Comparison of ENCODE assay signal across 10 mouse cellular contexts in genomic region chr3:65442269-65442668, GRCm38 (mm10). TPM values are rescaled to one million over a fixed set of nuclear protein-coding genes. Genes with fewer than 3 reads are reported as not detected.
DNase-seq lines count a peak whose midpoint lies in the region; ATAC-seq and TF ChIP-seq lines count a peak whose summit lies in the region.
"Had no signal": no experiment of that assay in that cellular context is flagged by ENCODE, and none has a peak within 500 bp of the region (broad histone marks: within the 10 kb centered on the region; RNA-seq: fewer than 3 reads in every experiment).

No protein-coding gene starts in this region.

- no peak overlapping the region for H3K9ac ChIP-seq in hindbrain, embryonic 12.5 days
- no peak overlapping the region for H3K9ac ChIP-seq in hindbrain, embryonic 13.5 days
- H3K9ac ChIP-seq in forebrain, postnatal 0 days = no peak overlapping the region
- no peak overlapping the region for H3K9ac ChIP-seq in midbrain, embryonic 13.5 days (replicated peaks)

- no peak overlapping the region for H3K4me2 ChIP-seq in hindbrain, embryonic 12.5 days (replicated peaks)
- H3K4me2 ChIP-seq in hindbrain, embryonic 13.5 days = no peak overlapping the region
- no peak overlapping the region for H3K4me2 ChIP-seq in forebrain, postnatal 0 days (ENCODE audit: low read depth)
- no peak overlapping the region for H3K4me2 ChIP-seq in midbrain, embryonic 13.5 days (replicated peaks)

- no peaks in the 10 kb centered on the region for H3K9me3 ChIP-seq in hindbrain, embryonic 12.5 days (replicated peaks)
- H3K9me3 ChIP-seq in hindbrain, embryonic 13.5 days = no peaks in the 10 kb centered on the region
- no peaks in the 10 kb centered on the region for H3K9me3 ChIP-seq in forebrain, postnatal 0 days (ENCODE audit: low read length)
- no peaks in the 10 kb centered on the region for H3K9me3 ChIP-seq in midbrain, embryonic 13.5 days
- H3K9me3 ChIP-seq: megakaryocyte, embryonic 14.5 days had no signal

- no peaks in the 10 kb centered on the region for H3K27me3 ChIP-seq in hindbrain, embryonic 12.5 days
- H3K27me3 ChIP-seq in hindbrain, embryonic 13.5 days = no peaks in the 10 kb centered on the region
- no peaks in the 10 kb centered on the region for H3K27me3 ChIP-seq in forebrain, postnatal 0 days (ENCODE audit: insufficient read depth, low read length)
- no peaks in the 10 kb centered on the region for H3K27me3 ChIP-seq in midbrain, embryonic 13.5 days
- no peaks in the 10 kb centered on the region for H3K27me3 ChIP-seq in thymus, adult 2 months (ENCODE audit: control insufficient read depth, insufficient read depth, low read length)
- H3K27me3 ChIP-seq: megakaryocyte, embryonic 14.5 days had no signal

- H3K4me1 ChIP-seq in hindbrain, embryonic 12.5 days = peaks cover 12% of the 10 kb centered on the region
- H3K4me1 ChIP-seq in hindbrain, embryonic 13.5 days (replicated peaks) = peaks cover 10% of the 10 kb centered on the region
- peaks cover 3% of the 10 kb centered on the region; the same call in 1 of the 2 replicates for H3K4me1 ChIP-seq in forebrain, postnatal 0 days (ENCODE audit: insufficient read depth)
- H3K4me1 ChIP-seq in midbrain, embryonic 13.5 days (replicated peaks) = peaks cover 14% of the 10 kb centered on the region
- peaks cover 3% of the 10 kb centered on the region; the same call in 1 of the 2 replicates for H3K4me1 ChIP-seq in thymus, adult 2 months (replicated peaks; ENCODE audit: control insufficient read depth, insufficient read depth, low read length)

- H3K27ac ChIP-seq in hindbrain, embryonic 12.5 days = 0 out of 2 replicates have a peak overlapping the region, but pooled peaks have one; percentile 52
- no peak overlapping the region for H3K27ac ChIP-seq in hindbrain, embryonic 13.5 days
- peak overlapping the region; percentile 64 for H3K27ac ChIP-seq in forebrain, postnatal 0 days (ENCODE audit: low read depth, low read length)
- peak overlapping the region; percentile 65; the same call in 1 of the 2 replicates for H3K27ac ChIP-seq in midbrain, embryonic 13.5 days
- no peak overlapping the region for H3K27ac ChIP-seq in thymus, adult 2 months (ENCODE audit: control insufficient read depth, insufficient read depth, low read length)

- TF ChIP-seq CTCF in forebrain, postnatal 0 days (IDR thresholded peaks at IDR 0.05; ENCODE audit: low read depth) = no peak
- TF ChIP-seq CTCF in thymus, adult 2 months (IDR thresholded peaks at IDR 0.05; ENCODE audit: borderline replicate concordance, control insufficient read depth, extremely low read depth, insufficient read depth, low read length, poor library complexity) = no peak

- no peak for TF ChIP-seq POLR2A in thymus, adult 2 months (IDR thresholded peaks at IDR 0.05; ENCODE audit: control insufficient read depth, extremely low read depth, insufficient read depth, low read length, poor library complexity)

- H3K4me3 ChIP-seq in hindbrain, embryonic 12.5 days = no peak overlapping the region
- no peak overlapping the region for H3K4me3 ChIP-seq in hindbrain, embryonic 13.5 days
- H3K4me3 ChIP-seq in forebrain, postnatal 0 days (ENCODE audit: low read depth, low read length) = no peak overlapping the region
- H3K4me3 ChIP-seq in midbrain, embryonic 13.5 days (replicated peaks) = no peak overlapping the region
- no peak overlapping the region for H3K4me3 ChIP-seq in thymus, adult 2 months (ENCODE audit: control insufficient read depth, insufficient read depth, low read length)
- H3K4me3 ChIP-seq: erythroblast, embryonic 14.5 days had no signal

- no peaks in the 10 kb centered on the region for H3K36me3 ChIP-seq in hindbrain, embryonic 12.5 days
- H3K36me3 ChIP-seq in hindbrain, embryonic 13.5 days = no peaks in the 10 kb centered on the region
- H3K36me3 ChIP-seq in forebrain, postnatal 0 days (ENCODE audit: insufficient read depth) = no peaks in the 10 kb centered on the region
- H3K36me3 ChIP-seq in midbrain, embryonic 13.5 days = no peaks in the 10 kb centered on the region
- H3K36me3 ChIP-seq in thymus, adult 2 months (ENCODE audit: control insufficient read depth, insufficient read depth, low read length) = no peaks in the 10 kb centered on the region

- 74% methylated on average over 4 of the region's 4 CpGs for WGBS in hindbrain, embryonic 12.5 days
- WGBS in hindbrain, embryonic 13.5 days = 81% methylated on average over 4 of the region's 4 CpGs
- 55% methylated on average over 4 of the region's 4 CpGs for WGBS in forebrain, postnatal 0 days
- 73% methylated on average over 4 of the region's 4 CpGs for WGBS in midbrain, embryonic 13.5 days
- 86% methylated on average over 4 of the region's 4 CpGs for WGBS in thymus, adult 2 months

- ATAC-seq in hindbrain, embryonic 12.5 days (ENCODE audit: low FRiP score) = no peak
- no peak for ATAC-seq in hindbrain, embryonic 13.5 days (ENCODE audit: low FRiP score)
- peak; percentile 50; the same call in 1 of the 2 replicates for ATAC-seq in forebrain, postnatal 0 days
- 0 out of 2 replicates have a peak, but pooled peaks have one; percentile 41 for ATAC-seq in midbrain, embryonic 13.5 days

- DNase-seq in MN1 (ENCODE audit: low spot score) = peak; percentile 17
- no peak for DNase-seq in forebrain, postnatal 0 days
- peak; percentile 54 for DNase-seq in kidney, adult 9 months
- DNase-seq in spleen, postnatal 36 days (ENCODE audit: low spot score in 2 of 2) = no peak
- no peak for DNase-seq in thymus, adult 2 months

RNA-seq across cellular contexts. Expression of gene Ssr3, which starts 49.8 kb away (rescaled TPM):
- 211 and 222 TPM in 2 replicates for polyA plus RNA-seq in hindbrain, embryonic 12.5 days (2016; fragmentation: Nextera tagmentation; extraction: Ambion mirVana)
- polyA plus RNA-seq in hindbrain, embryonic 13.5 days (2015; fragmentation: Nextera tagmentation; extraction: Ambion mirVana) = 171 and 174 TPM in 2 replicates
- 146 and 174 TPM in 2 replicates for total RNA-seq in forebrain, postnatal 0 days (2014; rRNA removed)
- polyA plus RNA-seq in forebrain, postnatal 0 days (2015; fragmentation: Nextera tagmentation; extraction: Ambion mirVana) = 149 and 155 TPM in 2 replicates
- polyA plus RNA-seq in midbrain, embryonic 13.5 days (2015; fragmentation: Nextera tagmentation; extraction: Ambion mirVana) = 171 and 177 TPM in 2 replicates
- 49.9 and 55.2 TPM in 2 replicates for polyA plus RNA-seq in thymus, adult 2 months (2012; rRNA removed)

Comparison
In these comparisons a context has a peak if more than half of its experiments do, and no peak if none do; other contexts are left out.
1. H3K27ac ChIP-seq: peak in hindbrain, embryonic 12.5 days (single experiment), forebrain, postnatal 0 days (single experiment) and midbrain, embryonic 13.5 days (single experiment); none in hindbrain, embryonic 13.5 days (single experiment) and thymus, adult 2 months (single experiment).
2. ATAC-seq: peak in forebrain, postnatal 0 days (single experiment) and midbrain, embryonic 13.5 days (single experiment); none in hindbrain, embryonic 12.5 days (single experiment) and hindbrain, embryonic 13.5 days (single experiment).
3. DNase-seq: peak in MN1 (single experiment) and kidney, adult 9 months (single experiment); none in forebrain, postnatal 0 days (single experiment), spleen, postnatal 36 days (0 of 2) and thymus, adult 2 months (single experiment).